Mouse (Mus musculus): Measurements from ENCODE around the gene Car5b. TPM values are rescaled to one million over a fixed set of nuclear protein-coding genes. Genes with fewer than 3 reads are reported as not detected.

The Car5b gene
- polyA plus RNA-seq, 1 experiment: 0.43 TPM

GRCm38 (mm10) chrX:164055726-164056125 lies 27.9 kb upstream of the Car5b start:
- Histone ChIP-seq H3K4me1 (ENCODE audit: control insufficient read depth, insufficient read depth, insufficient read length) (no peaks in the 10 kb centered on the region), H3K27ac (ENCODE audit: insufficient read depth, low read length) (no peak overlapping the region), H3K4me3 (ENCODE audit: extremely low read depth, insufficient read depth, insufficient read length) (no peak overlapping the region), H3K36me3 (ENCODE audit: control insufficient read depth, insufficient read depth, low read length) (no peaks in the 10 kb centered on the region), H3K27me3 (ENCODE audit: control insufficient read depth, insufficient read depth, low read length) (no peaks in the 10 kb centered on the region)
- no peak for DNase-seq (ENCODE audit: low read depth in 1 of 2, low spot score in 2 of 2)
- 71% methylated on average over 4 of the region's 4 CpGs for WGBS
- no peak for TF ChIP-seq CTCF (IDR thresholded peaks at IDR 0.05; ENCODE audit: extremely low read depth, insufficient read depth, insufficient read length, insufficient replicate concordance)
- TF ChIP-seq POLR2A (IDR thresholded peaks at IDR 0.05; ENCODE audit: low read depth, low read length): no peak

- 35% methylated on average over 2 of the region's 2 CpGs for WGBS
- TF ChIP-seq CTCF (IDR thresholded peaks at IDR 0.05; ENCODE audit: extremely low read depth, insufficient read depth, insufficient read length, insufficient replicate concordance) (no peak), POLR2A (IDR thresholded peaks at IDR 0.05; ENCODE audit: low read depth, low read length) (no peak)
- Histone ChIP-seq H3K4me1 (ENCODE audit: control insufficient read depth, insufficient read depth, insufficient read length) (no peaks in the 10 kb centered on the region), H3K4me3 (ENCODE audit: extremely low read depth, insufficient read depth, insufficient read length) (no peak overlapping the region), H3K27me3 (ENCODE audit: control insufficient read depth, insufficient read depth, low read length) (no peaks in the 10 kb centered on the region), H3K36me3 (ENCODE audit: control insufficient read depth, insufficient read depth, low read length) (no peaks in the 10 kb centered on the region), H3K27ac (ENCODE audit: insufficient read depth, low read length) (no peak overlapping the region)
- DNase-seq (ENCODE audit: low read depth in 1 of 2, low spot score in 2 of 2): no peak
These were observed 18.9 kb upstream of the Car5b start for GRCm38 (mm10) chrX:164046736-164047135.

DNA sequence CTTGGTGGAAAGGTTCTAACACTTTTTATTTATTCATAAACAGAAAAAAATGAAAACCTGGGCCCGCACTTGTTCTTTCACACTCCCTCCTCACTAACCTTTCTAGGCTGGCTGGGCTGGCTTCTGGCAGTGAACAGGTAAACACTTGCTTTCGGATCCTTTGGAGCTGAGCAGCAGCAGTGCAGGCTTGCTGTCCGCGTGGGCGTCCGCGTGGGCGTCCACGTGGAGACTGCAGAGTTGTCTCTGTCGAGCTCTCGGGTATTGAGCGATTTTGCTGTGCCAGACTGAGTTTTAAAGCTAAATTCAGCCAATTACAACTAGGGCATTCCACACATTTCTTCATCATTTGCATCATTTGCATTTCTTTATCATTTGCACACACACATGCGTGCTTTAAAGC lies 14.3 kb upstream of the Car5b start:
- 86% methylated on average over 13 of the region's 13 CpGs for WGBS
- TF ChIP-seq POLR2A (IDR thresholded peaks at IDR 0.05; ENCODE audit: low read depth, low read length) (no peak), CTCF (IDR thresholded peaks at IDR 0.05; ENCODE audit: extremely low read depth, insufficient read depth, insufficient read length, insufficient replicate concordance) (no peak)
- no peak for DNase-seq (ENCODE audit: low read depth in 1 of 2, low spot score in 2 of 2)
- no peaks in the 10 kb centered on the region for H3K36me3 ChIP-seq (ENCODE audit: control insufficient read depth, insufficient read depth, low read length)
- H3K27me3 ChIP-seq (ENCODE audit: control insufficient read depth, insufficient read depth, low read length): no peaks in the 10 kb centered on the region
- H3K4me3 ChIP-seq (ENCODE audit: extremely low read depth, insufficient read depth, insufficient read length): no peak overlapping the region
- no peaks in the 10 kb centered on the region for H3K4me1 ChIP-seq (ENCODE audit: control insufficient read depth, insufficient read depth, insufficient read length)
- H3K27ac ChIP-seq (ENCODE audit: insufficient read depth, low read length): no peak overlapping the region

GRCm38 (mm10) chrX:164038882-164039281 lies 11.1 kb upstream of the Car5b start:
- Histone ChIP-seq H3K4me3 (ENCODE audit: extremely low read depth, insufficient read depth, insufficient read length) (no peak overlapping the region), H3K36me3 (ENCODE audit: control insufficient read depth, insufficient read depth, low read length) (no peaks in the 10 kb centered on the region), H3K27me3 (ENCODE audit: control insufficient read depth, insufficient read depth, low read length) (no peaks in the 10 kb centered on the region), H3K27ac (ENCODE audit: insufficient read depth, low read length) (no peak overlapping the region), H3K4me1 (ENCODE audit: control insufficient read depth, insufficient read depth, insufficient read length) (no peaks in the 10 kb centered on the region)
- 59% methylated on average over 2 of the region's 2 CpGs for WGBS
- TF ChIP-seq POLR2A (IDR thresholded peaks at IDR 0.05; ENCODE audit: low read depth, low read length) (no peak), CTCF (IDR thresholded peaks at IDR 0.05; ENCODE audit: extremely low read depth, insufficient read depth, insufficient read length, insufficient replicate concordance) (no peak)
- DNase-seq (ENCODE audit: low read depth in 1 of 2, low spot score in 2 of 2): no peak

DNA sequence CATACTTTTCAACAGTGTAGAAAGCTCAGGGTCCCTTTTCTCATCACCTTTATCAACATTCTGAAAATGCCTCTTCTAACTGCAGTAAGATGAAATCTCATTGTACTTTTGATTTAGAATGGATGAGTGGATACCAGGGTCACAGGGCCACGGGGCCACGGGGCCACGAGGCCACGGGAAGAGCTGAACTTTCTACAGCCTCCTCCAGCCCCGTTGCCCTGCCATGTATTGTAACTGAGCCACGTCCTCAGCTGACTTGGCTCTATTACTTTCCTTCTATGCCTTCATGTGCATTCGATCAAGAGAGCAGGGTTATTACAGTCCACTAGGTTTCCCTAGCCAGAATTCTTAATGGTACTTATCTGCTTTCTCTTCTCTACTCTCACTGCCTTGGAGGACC lies 8.1 kb upstream of the Car5b start:
- H3K36me3 ChIP-seq (ENCODE audit: control insufficient read depth, insufficient read depth, low read length): no peaks in the 10 kb centered on the region
- TF ChIP-seq CTCF (IDR thresholded peaks at IDR 0.05; ENCODE audit: extremely low read depth, insufficient read depth, insufficient read length, insufficient replicate concordance) (no peak), POLR2A (IDR thresholded peaks at IDR 0.05; ENCODE audit: low read depth, low read length) (no peak)

GRCm38 (mm10) chrX:164035401-164035800 lies 7.6 kb upstream of the Car5b start:
- WGBS: 87% methylated on average over 2 of the region's 2 CpGs
- no peak overlapping the region for H3K27ac ChIP-seq (ENCODE audit: insufficient read depth, low read length)
- H3K4me3 ChIP-seq (ENCODE audit: extremely low read depth, insufficient read depth, insufficient read length): no peak overlapping the region
- TF ChIP-seq POLR2A (IDR thresholded peaks at IDR 0.05; ENCODE audit: low read depth, low read length): no peak
- TF ChIP-seq CTCF (IDR thresholded peaks at IDR 0.05; ENCODE audit: extremely low read depth, insufficient read depth, insufficient read length, insufficient replicate concordance): no peak
- H3K36me3 ChIP-seq (ENCODE audit: control insufficient read depth, insufficient read depth, low read length): no peaks in the 10 kb centered on the region
- DNase-seq (ENCODE audit: low read depth in 1 of 2, low spot score in 2 of 2): no peak
- H3K27me3 ChIP-seq (ENCODE audit: control insufficient read depth, insufficient read depth, low read length): no peaks in the 10 kb centered on the region
- H3K4me1 ChIP-seq (ENCODE audit: control insufficient read depth, insufficient read depth, insufficient read length): no peaks in the 10 kb centered on the region

More for the DNA sequence above, 8.1 kb upstream of the Car5b start:
- Histone ChIP-seq H3K4me1 (ENCODE audit: control insufficient read depth, insufficient read depth, insufficient read length) (no peaks in the 10 kb centered on the region), H3K27ac (ENCODE audit: insufficient read depth, low read length) (no peak overlapping the region), H3K27me3 (ENCODE audit: control insufficient read depth, insufficient read depth, low read length) (no peaks in the 10 kb centered on the region), H3K4me3 (ENCODE audit: extremely low read depth, insufficient read depth, insufficient read length) (no peak overlapping the region)
- DNase-seq (ENCODE audit: low read depth in 1 of 2, low spot score in 2 of 2): no peak
- 82% methylated on average over 7 of the region's 7 CpGs for WGBS

- WGBS: 91% methylated on average over 7 of the region's 7 CpGs
- Histone ChIP-seq H3K27me3 (ENCODE audit: control insufficient read depth, insufficient read depth, low read length) (no peaks in the 10 kb centered on the region), H3K36me3 (ENCODE audit: control insufficient read depth, insufficient read depth, low read length) (no peaks in the 10 kb centered on the region), H3K4me3 (ENCODE audit: extremely low read depth, insufficient read depth, insufficient read length) (no peak overlapping the region), H3K27ac (ENCODE audit: insufficient read depth, low read length) (no peak overlapping the region), H3K4me1 (ENCODE audit: control insufficient read depth, insufficient read depth, insufficient read length) (no peaks in the 10 kb centered on the region)
- TF ChIP-seq CTCF (IDR thresholded peaks at IDR 0.05; ENCODE audit: extremely low read depth, insufficient read depth, insufficient read length, insufficient replicate concordance) (no peak), POLR2A (IDR thresholded peaks at IDR 0.05; ENCODE audit: low read depth, low read length) (no peak)
- DNase-seq (ENCODE audit: low read depth in 1 of 2, low spot score in 2 of 2): no peak
These were observed 4.7 kb upstream of the Car5b start for GRCm38 (mm10) chrX:164032526-164032925.
